16 mouse cellular contexts compared by ENCODE assay signal in genomic region chr17:74732872-74733271, GRCm38 (mm10). TPM values are rescaled to one million over a fixed set of nuclear protein-coding genes. Genes with fewer than 3 reads are reported as not detected.
A peak's percentile ranks its signal among the peaks of the same experiment; 100 is the strongest.
DNase-seq lines count a peak whose midpoint lies in the region; ATAC-seq and TF ChIP-seq lines count a peak whose summit lies in the region.
"Had no signal": no experiment of that assay in that cellular context is flagged by ENCODE, and none has a peak within 500 bp of the region (broad histone marks: within the 10 kb centered on the region; RNA-seq: fewer than 3 reads in every experiment).

No protein-coding gene starts in this region.

- peak; percentile 5 to 12 for DNase-seq in cerebellum, postnatal 10 days
- no peak for DNase-seq in cerebellum, postnatal 4 days (ENCODE audit: low spot score in 2 of 2)
- no peak for DNase-seq in liver, postnatal 0 days
- peak; percentile 24 for DNase-seq in brain, adult 2 months (ENCODE audit: low read depth, low spot score)
- DNase-seq in thymus, postnatal 0 days (ENCODE audit: low spot score) = no peak
- DNase-seq in gastrocnemius, postnatal 25 days = no peak
- DNase-seq: adrenal gland, postnatal 14 days; B cell, adult 2 months; gastrocnemius, postnatal 36 days; kidney, postnatal 25 days had no signal

- no peaks in the 10 kb centered on the region for H3K27me3 ChIP-seq in liver, postnatal 0 days (ENCODE audit: insufficient read depth, low read length)
- no peaks in the 10 kb centered on the region for H3K27me3 ChIP-seq in liver, embryonic 12.5 days (replicated peaks)
- H3K27me3 ChIP-seq: embryonic facial prominence, embryonic 15.5 days; limb, embryonic 12.5 days; megakaryocyte, embryonic 14.5 days; neural tube, embryonic 15.5 days had no signal

- H3K9me3 ChIP-seq in liver, postnatal 0 days (ENCODE audit: low read length) = no peaks in the 10 kb centered on the region
- no peaks in the 10 kb centered on the region for H3K9me3 ChIP-seq in liver, embryonic 12.5 days (replicated peaks)
- H3K9me3 ChIP-seq: embryonic facial prominence, embryonic 15.5 days; limb, embryonic 12.5 days; megakaryocyte, embryonic 14.5 days; neural tube, embryonic 15.5 days had no signal

- H3K4me3 ChIP-seq in liver, postnatal 0 days (ENCODE audit: low read depth, low read length) = no peak overlapping the region
- no peak overlapping the region for H3K4me3 ChIP-seq in liver, embryonic 12.5 days
- H3K4me3 ChIP-seq: embryonic facial prominence, embryonic 15.5 days; limb, embryonic 12.5 days; megakaryocyte, embryonic 14.5 days; neural tube, embryonic 15.5 days had no signal

- TF ChIP-seq EP300 in liver, postnatal 0 days (IDR thresholded peaks at IDR 0.05; ENCODE audit: low read depth) = no peak

- no peak overlapping the region for H3K27ac ChIP-seq in liver, postnatal 0 days (ENCODE audit: low read depth)
- no peak overlapping the region for H3K27ac ChIP-seq in liver, embryonic 12.5 days
- H3K27ac ChIP-seq: embryonic facial prominence, embryonic 15.5 days; limb, embryonic 12.5 days; neural tube, embryonic 15.5 days had no signal

- peak; percentile 48 for TF ChIP-seq CTCF in liver, postnatal 0 days (IDR thresholded peaks at IDR 0.05; ENCODE audit: low read depth)

- H3K4me2 ChIP-seq in liver, postnatal 0 days (ENCODE audit: low read depth, low read length) = no peak overlapping the region
- H3K4me2 ChIP-seq in liver, embryonic 12.5 days = no peak overlapping the region
- H3K4me2 ChIP-seq: embryonic facial prominence, embryonic 15.5 days; limb, embryonic 12.5 days; neural tube, embryonic 15.5 days had no signal

- ATAC-seq in liver, postnatal 0 days = no peak
- ATAC-seq in liver, embryonic 12.5 days = no peak
- peak; percentile 52; the same call in 1 of the 2 replicates for ATAC-seq in megakaryocyte-erythroid progenitor cell, adult 5-6 weeks (replicated peaks; ENCODE audit: low FRiP score, low TSS enrichment, poor library complexity, severe bottlenecking)

- H3K9ac ChIP-seq in liver, postnatal 0 days (replicated peaks) = no peak overlapping the region
- no peak overlapping the region for H3K9ac ChIP-seq in liver, embryonic 12.5 days
- H3K9ac ChIP-seq: embryonic facial prominence, embryonic 15.5 days; limb, embryonic 12.5 days; neural tube, embryonic 15.5 days had no signal

- 0 out of 2 replicates have a peak, but pooled peaks cover 8% of the 10 kb centered on the region for H3K36me3 ChIP-seq in liver, postnatal 0 days (replicated peaks; ENCODE audit: insufficient read depth, low read length)
- peaks cover 44% of the 10 kb centered on the region for H3K36me3 ChIP-seq in liver, embryonic 12.5 days

- no peaks in the 10 kb centered on the region for H3K4me1 ChIP-seq in liver, postnatal 0 days (ENCODE audit: insufficient read depth)
- H3K4me1 ChIP-seq in liver, embryonic 12.5 days = no peaks in the 10 kb centered on the region
- H3K4me1 ChIP-seq: embryonic facial prominence, embryonic 15.5 days; limb, embryonic 12.5 days; neural tube, embryonic 15.5 days had no signal

RNA-seq across cellular contexts. Expression of gene Ttc27, which starts 15.3 kb away (rescaled TPM):
- polyA plus RNA-seq in liver, postnatal 0 days (2015; fragmentation: Nextera tagmentation; extraction: Ambion mirVana) = 6.0 and 7.1 TPM in 2 replicates
- 21.8 and 25.9 TPM in 2 replicates for polyA plus RNA-seq in liver, embryonic 12.5 days (2016; fragmentation: Nextera tagmentation; extraction: Ambion mirVana)
- total RNA-seq in megakaryocyte-erythroid progenitor cell, adult 5-6 weeks (2014; fragmentation: Nextera tagmentation) = 65.9 and 82.0 TPM in 2 replicates
- total RNA-seq in megakaryocyte-erythroid progenitor cell, adult 5-6 weeks (2017) = 50.6 and 77.5 TPM in 2 replicates
- 21.9 and 24.1 TPM in 2 replicates for polyA plus RNA-seq in thymus, postnatal 0 days (2015; fragmentation: Nextera tagmentation; extraction: Ambion mirVana)
- 10 to 100 TPM in 1 of 2 experiments, 1 to 10 TPM in 1; 9.1 to 12.6 TPM for total RNA-seq in gastrocnemius, postnatal 25 days (2021)

Comparison
In these comparisons a context has a peak if more than half of its experiments do, and no peak if none do; other contexts are left out.
1. DNase-seq: peak in cerebellum, postnatal 10 days (2 of 2) and brain, adult 2 months (single experiment); none in cerebellum, postnatal 4 days (0 of 2), liver, postnatal 0 days (single experiment), thymus, postnatal 0 days (single experiment) and gastrocnemius, postnatal 25 days (single experiment).